Mouse (Mus musculus) liver, embryonic 11.5 days (tissue): ENCODE data around the gene Ppp1r18. TPM values are rescaled to one million over a fixed set of nuclear protein-coding genes. Genes with fewer than 3 reads are reported as not detected.
A peak's percentile ranks its signal among the peaks of the same experiment; 100 is the strongest.

Experiments
- ATAC-seq: fragments of 200-750 bp; cut with Nextera tagmentation; replicated peaks from 2 replicates; pipeline ENCODE4 v1.8.0; 2017; ENCODE audit warnings: moderate number of reproducible peaks, mild to moderate bottlenecking, moderate TSS enrichment, moderate library complexity; ENCODE audit not compliant: low FRiP score
- DNase-seq: peaks from one replicate; pipeline ENCODE4 v3.0.0-alpha.2; 2017; ENCODE audit warnings: low spot score
- H3K27ac ChIP-seq: fragments of 300-500 bp; sonication (generic); 2 replicates; pipeline ENCODE4 v1.5.1; 2014; ENCODE audit warnings: mild to moderate bottlenecking, low read depth, low read length, control low read depth
- H3K27me3 ChIP-seq: fragments of 300-500 bp; sonication (generic); replicated peaks from 2 replicates; pipeline ENCODE4 v1.6.1; 2014; ENCODE audit warnings: low read length, mixed read lengths; ENCODE audit not compliant: control insufficient read depth, insufficient read depth
- H3K36me3 ChIP-seq: fragments of 300-500 bp; sonication (generic); 2 replicates; pipeline ENCODE4 v1.6.1; 2014; ENCODE audit warnings: mild to moderate bottlenecking, low read length, moderate library complexity, mixed read lengths; ENCODE audit not compliant: control insufficient read depth, insufficient read depth
- H3K4me1 ChIP-seq: fragments of 300-500 bp; sonication (generic); replicated peaks from 2 replicates; pipeline ENCODE4 v1.6.1; 2014; ENCODE audit warnings: low read length, mixed read lengths; ENCODE audit not compliant: control insufficient read depth, insufficient read depth
- H3K4me2 ChIP-seq: fragments of 300-500 bp; sonication (generic); 2 replicates; pipeline ENCODE4 v1.6.1; 2014; ENCODE audit warnings: mild to moderate bottlenecking, control low read depth, moderate library complexity
- H3K4me3 ChIP-seq: fragments of 300-500 bp; sonication (generic); 2 replicates; pipeline ENCODE4 v1.5.1; 2014; ENCODE audit warnings: low read depth, low read length, control low read depth
- H3K9ac ChIP-seq: fragments of 300-500 bp; sonication (generic); 2 replicates; pipeline ENCODE4 v1.6.1; 2014; ENCODE audit warnings: low read depth, low read length, control low read depth
- H3K9me3 ChIP-seq: fragments of 300-500 bp; sonication (generic); 2 replicates; pipeline ENCODE4 v1.6.1; 2016; ENCODE audit warnings: low read length, inconsistent platforms, mixed read lengths; ENCODE audit not compliant: control insufficient read depth
- WGBS: fragments of 180-500 bp; shearing (Covaris S2); extraction: QIAGEN DNeasy Blood & Tissue Kit; methylation state at CpG from one replicate; pipeline ENCODE4 v1.1.7; 2014; 5-methylcytosine and 5-hydroxymethylcytosine counted together
- polyA plus RNA-seq: library from polyadenylated mRNA; unstranded; fragments of >200 nt; fragmentation: Nextera tagmentation; extraction: Ambion mirVana; gene quantifications from 2 replicates; pipeline ENCODE4 v1.2.1, GENCODE M21; 2014

Ppp1r18 gene
- polyA plus RNA-seq: 22.0 and 23.1 TPM in 2 replicates

DNA sequence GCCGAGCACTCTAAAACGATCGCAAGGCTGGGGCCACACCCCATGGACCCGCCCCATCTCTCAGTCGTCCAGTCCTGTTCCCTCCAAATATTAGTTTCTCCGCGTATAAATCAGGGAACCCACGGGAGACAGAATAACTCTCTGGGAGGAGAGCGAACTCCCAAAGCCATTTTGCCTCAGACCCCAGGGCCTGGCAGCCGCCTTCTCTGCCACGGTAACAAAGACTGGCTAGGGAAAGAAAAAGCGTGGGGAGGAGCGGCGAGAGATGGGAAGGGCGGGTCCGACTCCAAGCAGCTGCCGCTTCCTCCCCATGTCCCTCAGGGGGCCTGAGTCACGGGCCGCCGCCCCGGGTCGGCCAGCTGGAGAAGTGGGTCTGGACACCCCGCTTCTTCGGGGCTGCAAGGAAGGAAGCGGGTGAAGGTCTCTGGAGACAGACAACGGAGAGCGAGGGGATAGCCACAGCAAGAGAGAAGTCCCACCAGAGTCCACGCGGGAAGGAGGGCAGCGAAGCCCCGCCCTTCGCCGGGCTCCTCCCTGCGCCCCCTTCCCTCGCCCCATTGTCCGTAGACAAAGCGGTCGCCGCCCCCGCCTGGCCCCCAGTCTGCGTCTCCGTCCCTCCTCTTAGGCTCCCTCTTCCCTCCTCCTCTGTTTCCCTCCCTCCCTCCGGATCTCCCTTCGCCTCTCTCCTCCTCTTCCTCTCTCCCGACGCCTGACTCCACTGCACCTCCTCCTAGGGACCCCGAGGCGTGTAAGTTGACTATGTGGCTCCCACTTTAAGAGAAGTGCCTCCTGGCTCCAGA is at the start of gene Ppp1r18:
Gene Ppp1r18, plus strand, starts transcription at position 113 of the 800 bp plus-strand sequence.
- Histone ChIP-seq H3K4me3 (peak within 1 kb of the TSS; percentile 59), H3K9me3 (no peaks in the 10 kb centered on the region), H3K27me3 (peaks cover 4% of the 10 kb centered on the region; the same call in 1 of the 2 replicates), H3K9ac (peak within 1 kb of the TSS; percentile 68), H3K27ac (peak within 1 kb of the TSS; percentile 82), H3K36me3 (no peaks in the 10 kb centered on the region), H3K4me2 (peak within 1 kb of the TSS; percentile 97), H3K4me1 (peaks cover 40% of the 10 kb centered on the region)
- under 1% methylated on average over 37 of the region's 48 CpGs for WGBS
- peak; percentile 81 for DNase-seq
- ATAC-seq: 0 out of 2 replicates have a peak, but pooled peaks have one; percentile 8

DNA sequence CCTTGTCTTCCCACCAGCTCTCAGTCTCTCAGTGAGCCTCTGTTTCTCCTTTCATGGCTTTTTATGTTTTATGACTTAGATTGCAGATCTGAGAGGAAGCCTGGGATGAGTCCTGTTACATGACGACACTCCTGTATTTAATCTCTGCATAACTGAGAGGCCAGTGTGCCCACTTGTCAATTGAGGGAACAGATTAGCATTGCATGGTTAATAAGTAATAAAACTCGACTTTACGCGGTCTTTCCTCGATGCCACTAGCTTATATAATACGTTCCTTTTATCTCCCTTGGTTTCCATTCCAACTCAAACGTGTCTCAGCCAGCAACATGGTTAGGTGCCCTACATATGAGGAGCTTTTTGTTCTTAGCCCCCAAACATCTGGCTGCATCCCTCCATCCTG is 49.6 kb upstream of the Ppp1r18 start:
- Histone ChIP-seq H3K4me3 (no peak overlapping the region), H3K27me3 (0 out of 2 replicates have a peak, but pooled peaks cover 3% of the 10 kb centered on the region), H3K9me3 (no peaks in the 10 kb centered on the region), H3K4me1 (peaks cover 19% of the 10 kb centered on the region), H3K4me2 (no peak overlapping the region), H3K27ac (no peak overlapping the region), H3K9ac (no peak overlapping the region), H3K36me3 (no peaks in the 10 kb centered on the region)
- DNase-seq: no peak
- WGBS: 59% methylated on average over 7 of the region's 7 CpGs
- no peak for ATAC-seq

DNA sequence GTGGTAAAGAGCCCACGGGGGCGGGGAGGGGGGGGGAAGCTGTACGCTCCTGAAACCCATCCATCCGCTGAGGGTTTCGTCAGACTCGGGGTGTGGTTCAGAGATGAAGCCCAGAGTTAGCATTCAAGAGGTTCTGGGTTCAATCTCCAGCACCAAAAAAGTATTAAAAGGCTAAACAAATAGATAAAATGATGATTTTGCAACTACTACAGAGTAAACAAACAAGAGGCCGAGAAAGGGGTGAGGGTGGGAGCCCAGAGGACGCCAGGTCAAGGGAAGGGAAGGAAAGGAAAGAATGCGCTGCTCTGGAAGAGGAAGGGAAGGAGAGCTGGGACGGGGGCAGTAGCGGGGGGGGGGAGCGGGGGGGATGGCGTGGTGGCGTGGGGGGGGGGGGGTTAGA is 48.7 kb upstream of the Ppp1r18 start:
- WGBS: 49% methylated on average over 8 of the region's 14 CpGs

GRCm38 (mm10) chr17:35817226-35817625 is 48.2 kb upstream of the Ppp1r18 start:
- no peaks in the 10 kb centered on the region for H3K36me3 ChIP-seq
- H3K9ac ChIP-seq: no peak overlapping the region
- no peak for DNase-seq
- 0 out of 2 replicates have a peak, but pooled peaks cover 4% of the 10 kb centered on the region for H3K27me3 ChIP-seq
- 63% methylated on average over 10 of the region's 10 CpGs for WGBS
- no peak overlapping the region for H3K4me3 ChIP-seq
- H3K4me1 ChIP-seq: peaks cover 23% of the 10 kb centered on the region
- H3K9me3 ChIP-seq: no peaks in the 10 kb centered on the region
- no peak overlapping the region for H3K27ac ChIP-seq
- ATAC-seq: no peak
- no peak overlapping the region for H3K4me2 ChIP-seq

More for the DNA sequence above, 48.7 kb upstream of the Ppp1r18 start:
- H3K4me3 ChIP-seq: no peak overlapping the region
- peaks cover 23% of the 10 kb centered on the region for H3K4me1 ChIP-seq
- no peak overlapping the region for H3K4me2 ChIP-seq
- H3K9me3 ChIP-seq: no peaks in the 10 kb centered on the region
- H3K36me3 ChIP-seq: no peaks in the 10 kb centered on the region
- H3K27me3 ChIP-seq: 0 out of 2 replicates have a peak, but pooled peaks cover 4% of the 10 kb centered on the region
- no peak for DNase-seq
- no peak for ATAC-seq
- no peak overlapping the region for H3K27ac ChIP-seq
- H3K9ac ChIP-seq: no peak overlapping the region

GRCm38 (mm10) chr17:35820111-35820510 is 45.3 kb upstream of the Ppp1r18 start:
- Histone ChIP-seq H3K36me3 (no peaks in the 10 kb centered on the region), H3K27ac (no peak overlapping the region), H3K4me2 (no peak overlapping the region; the same call in 1 of the 2 replicates), H3K4me1 (peaks cover 29% of the 10 kb centered on the region), H3K4me3 (no peak overlapping the region), H3K9ac (no peak overlapping the region), H3K9me3 (no peaks in the 10 kb centered on the region), H3K27me3 (0 out of 2 replicates have a peak, but pooled peaks cover 4% of the 10 kb centered on the region)
- 47% methylated on average over 5 of the region's 5 CpGs for WGBS
- no peak for ATAC-seq
- no peak for DNase-seq

DNA sequence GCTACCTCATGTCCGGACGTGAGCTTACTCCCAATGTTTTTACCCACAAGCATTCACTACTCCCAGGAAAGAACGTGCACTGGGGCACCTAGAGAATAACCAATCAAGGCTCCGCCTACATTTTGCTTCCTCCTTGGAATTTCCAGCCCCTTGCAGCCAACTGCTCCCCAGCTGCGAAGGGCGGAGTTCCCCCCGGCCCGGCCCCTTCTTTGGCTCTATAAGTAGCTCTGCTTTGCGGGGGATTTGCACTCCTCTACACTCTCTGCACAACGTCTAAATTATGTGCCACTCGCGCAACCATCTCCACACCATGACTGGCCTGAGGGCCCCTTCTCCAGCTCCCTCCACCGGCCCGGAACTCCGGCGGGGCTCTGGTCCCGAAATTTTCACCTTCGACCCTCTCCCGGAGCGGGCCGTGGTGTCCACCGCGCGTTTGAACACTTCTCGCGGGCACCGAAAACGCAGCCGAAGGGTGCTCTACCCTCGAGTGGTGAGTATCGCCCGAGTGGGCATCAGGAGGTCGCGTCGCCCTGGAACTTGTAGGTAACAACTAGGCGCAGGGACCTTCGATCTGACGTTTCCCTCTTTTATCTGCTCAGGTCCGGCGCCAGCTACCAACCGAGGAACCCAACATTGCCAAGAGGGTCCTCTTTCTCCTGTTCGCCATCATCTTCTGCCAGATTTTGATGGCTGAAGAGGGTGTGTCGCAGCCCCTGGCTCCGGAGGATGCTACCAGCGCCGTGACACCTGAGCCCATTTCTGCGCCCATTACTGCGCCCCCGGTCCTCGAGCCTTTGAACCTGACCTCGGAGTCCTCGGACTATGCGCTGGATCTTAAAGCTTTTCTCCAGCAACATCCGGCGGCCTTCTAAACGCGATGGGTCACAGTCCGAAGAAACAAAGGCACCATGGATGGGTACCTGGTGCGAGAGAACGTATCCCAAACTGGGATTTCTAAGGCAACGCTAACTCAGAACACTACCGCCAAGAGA is 43.7 kb upstream of the Ppp1r18 start, which contains the start of gene Ier3:
Gene Ier3, plus strand, starts transcription at position 246 of the 992 bp plus-strand sequence.
- ATAC-seq (peak; percentile 42), DNase-seq (peak; percentile 85)
- Histone ChIP-seq H3K4me3 (peak within 1 kb of the TSS; percentile 79), H3K9me3 (no peaks in the 10 kb centered on the region), H3K9ac (peak within 1 kb of the TSS; percentile 83), H3K27me3 (0 out of 2 replicates have a peak, but pooled peaks cover 4% of the 10 kb centered on the region), H3K4me1 (peaks cover 32% of the 10 kb centered on the region), H3K4me2 (peak within 1 kb of the TSS; percentile 100), H3K27ac (peak within 1 kb of the TSS; percentile 97), H3K36me3 (peaks cover 7% of the 10 kb centered on the region)
- under 1% methylated on average over 62 of the region's 62 CpGs for WGBS

DNA sequence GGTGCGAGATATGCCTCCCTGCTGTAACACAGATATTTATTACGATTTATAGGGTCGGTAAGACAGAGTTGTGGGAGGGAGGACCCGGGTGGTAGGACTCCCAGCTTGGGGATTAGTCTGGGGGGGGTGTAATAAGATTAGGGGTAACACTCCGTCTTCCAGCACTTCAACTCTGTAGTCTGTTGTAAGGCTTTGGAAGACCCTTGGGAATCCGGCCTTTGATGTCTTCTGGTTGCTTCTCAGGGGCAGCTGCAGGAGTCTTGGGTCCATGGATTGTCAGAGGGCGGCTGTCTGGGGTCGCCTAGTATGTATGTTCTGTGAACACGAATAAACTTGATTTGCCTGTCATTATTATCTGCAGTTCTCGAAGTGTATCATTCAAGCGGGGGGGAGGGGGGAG is 42.8 kb upstream of the Ppp1r18 start:
- peaks cover 14% of the 10 kb centered on the region for H3K36me3 ChIP-seq
- ATAC-seq: no peak
- no peak for DNase-seq
- WGBS: 1% methylated on average over 11 of the region's 11 CpGs
- peak overlapping the region; percentile 100 for H3K4me2 ChIP-seq
- peaks cover 30% of the 10 kb centered on the region for H3K4me1 ChIP-seq
- no peaks in the 10 kb centered on the region for H3K9me3 ChIP-seq
- H3K9ac ChIP-seq: peak overlapping the region; percentile 83
- peak overlapping the region; percentile 79 for H3K4me3 ChIP-seq
- H3K27ac ChIP-seq: peak overlapping the region; percentile 97
- 0 out of 2 replicates have a peak, but pooled peaks cover 4% of the 10 kb centered on the region for H3K27me3 ChIP-seq
